Mouse (Mus musculus) embryonic facial prominence, embryonic 14.5 days (tissue): ENCODE results near the gene AC129217.1. TPM values are rescaled to one million over a fixed set of nuclear protein-coding genes. Genes with fewer than 3 reads are reported as not detected.
"Not testable (repeated sequence)": the region's sequence is repeated elsewhere in the genome, so short reads cannot be mapped to it uniquely, and the experiment has no call there.

Experiments used
- ATAC-seq: fragments of 200-750 bp; cut with Nextera tagmentation; 2 replicates; pipeline ENCODE4 v1.8.0; 2017; ENCODE audit warnings: low read depth, moderate number of reproducible peaks, moderate TSS enrichment
- DNase-seq: peaks from one replicate; pipeline ENCODE4 v3.0.0-alpha.2; 2015; ENCODE audit warnings: low spot score
- H3K27ac ChIP-seq: fragments of 300-500 bp; sonication (generic); replicated peaks from 2 replicates; pipeline ENCODE4 v1.5.1; 2014; ENCODE audit warnings: low read depth, mild to moderate bottlenecking, low read length, moderate library complexity
- H3K27me3 ChIP-seq: fragments of 300-500 bp; sonication (generic); replicated peaks from 2 replicates; pipeline ENCODE4 v1.6.1; 2014; ENCODE audit warnings: low read length; ENCODE audit not compliant: control insufficient read depth, insufficient read depth
- H3K36me3 ChIP-seq: fragments of 300-500 bp; sonication (generic); 2 replicates; pipeline ENCODE4 v1.6.1; 2014; ENCODE audit warnings: low read length, mixed read lengths; ENCODE audit not compliant: control insufficient read depth, insufficient read depth
- H3K4me1 ChIP-seq: fragments of 300-500 bp; sonication (generic); 2 replicates; pipeline ENCODE4 v1.6.1; 2014; ENCODE audit warnings: antibody characterized with exemption, low read length; ENCODE audit not compliant: control insufficient read depth, insufficient read depth
- H3K4me2 ChIP-seq: fragments of 300-500 bp; sonication (generic); 2 replicates; pipeline ENCODE4 v1.6.1; 2014; ENCODE audit warnings: low read depth, mild to moderate bottlenecking, low read length, moderate library complexity, mixed read lengths
- H3K4me3 ChIP-seq: fragments of 300-500 bp; sonication (generic); 2 replicates; pipeline ENCODE4 v1.5.1; 2014; ENCODE audit warnings: low read depth, mild to moderate bottlenecking, low read length
- H3K9ac ChIP-seq: fragments of 300-500 bp; sonication (generic); 2 replicates; pipeline ENCODE4 v1.6.1; 2014; ENCODE audit warnings: low read depth, mild to moderate bottlenecking, low read length, moderate library complexity, mixed read lengths
- H3K9me3 ChIP-seq: fragments of 300-500 bp; sonication (generic); 2 replicates; pipeline ENCODE4 v1.6.1; 2016; ENCODE audit warnings: low read length; ENCODE audit not compliant: control insufficient read depth
- WGBS: fragments of 180-500 bp; shearing (Covaris S2); extraction: QIAGEN DNeasy Blood & Tissue Kit; methylation state at CpG from one replicate; pipeline ENCODE4 v1.1.7; 2014; 5-methylcytosine and 5-hydroxymethylcytosine counted together
- polyA plus RNA-seq: library from polyadenylated mRNA; unstranded; fragments of >200 nt; fragmentation: Nextera tagmentation; extraction: Ambion mirVana; gene quantifications from 2 replicates; pipeline ENCODE4 v1.2.1, GENCODE M21; 2014

The AC129217.1 gene
- polyA plus RNA-seq, 1 experiment from 2014 or later: not detected

DNA sequence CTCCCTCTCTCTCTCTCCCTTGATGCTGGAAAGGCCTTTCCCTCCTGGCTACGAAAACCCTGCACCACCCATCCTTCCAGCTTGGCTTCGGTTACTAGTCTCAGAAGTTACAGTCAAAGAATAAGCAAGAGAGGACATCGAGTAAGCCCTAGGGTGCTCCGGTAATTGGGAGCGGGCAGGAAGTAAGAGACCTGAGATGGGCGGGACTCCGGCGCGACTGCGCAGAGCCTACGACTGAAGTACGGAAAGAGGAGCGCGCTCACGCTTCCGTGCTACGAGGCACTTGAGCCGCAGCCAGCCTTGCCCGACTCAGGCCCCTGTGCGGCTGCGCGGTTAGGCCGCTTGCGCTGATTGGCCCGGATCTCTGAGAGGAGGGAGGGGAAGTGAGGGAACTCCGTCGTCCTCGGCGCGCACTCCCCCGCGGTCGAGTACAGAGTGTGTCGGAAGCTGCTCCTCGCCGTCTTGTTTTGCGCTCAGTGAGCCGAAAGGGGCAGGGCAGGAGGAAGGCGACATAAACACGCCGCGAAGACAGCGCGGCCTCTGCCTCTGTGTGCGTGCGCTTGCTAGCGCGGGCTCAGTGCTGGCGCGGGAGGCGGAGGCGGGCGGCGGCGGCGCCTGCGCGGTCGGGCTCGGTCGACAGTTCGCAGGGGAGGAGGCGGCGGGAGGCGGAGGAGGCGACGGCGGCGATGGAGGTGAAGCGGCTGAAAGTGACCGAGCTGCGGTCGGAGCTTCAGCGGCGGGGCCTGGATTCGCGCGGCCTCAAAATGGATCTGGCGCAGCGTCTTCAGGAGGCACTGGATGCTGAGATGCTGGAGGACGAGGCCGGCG lies 9.8 kb upstream of the AC129217.1 start, which contains the start of gene Hnrnpul2:
Gene Hnrnpul2 (plus strand): TSS at position 415 of the 828 bp plus-strand sequence.
- H3K27me3 ChIP-seq: no peaks in the 10 kb centered on the region
- H3K4me1 ChIP-seq: peaks cover 26% of the 10 kb centered on the region
- peaks cover 44% of the 10 kb centered on the region for H3K36me3 ChIP-seq
- H3K4me3 ChIP-seq: peak within 1 kb of the TSS; percentile 97
- DNase-seq: peak; percentile 100
- H3K27ac ChIP-seq: peak within 1 kb of the TSS; percentile 99
- H3K9ac ChIP-seq: peak within 1 kb of the TSS; percentile 96
- H3K4me2 ChIP-seq: peak within 1 kb of the TSS; percentile 92
- H3K9me3 ChIP-seq: no peaks in the 10 kb centered on the region
- peak; percentile 96 for ATAC-seq
- under 1% methylated on average over 63 of the region's 83 CpGs for WGBS

DNA sequence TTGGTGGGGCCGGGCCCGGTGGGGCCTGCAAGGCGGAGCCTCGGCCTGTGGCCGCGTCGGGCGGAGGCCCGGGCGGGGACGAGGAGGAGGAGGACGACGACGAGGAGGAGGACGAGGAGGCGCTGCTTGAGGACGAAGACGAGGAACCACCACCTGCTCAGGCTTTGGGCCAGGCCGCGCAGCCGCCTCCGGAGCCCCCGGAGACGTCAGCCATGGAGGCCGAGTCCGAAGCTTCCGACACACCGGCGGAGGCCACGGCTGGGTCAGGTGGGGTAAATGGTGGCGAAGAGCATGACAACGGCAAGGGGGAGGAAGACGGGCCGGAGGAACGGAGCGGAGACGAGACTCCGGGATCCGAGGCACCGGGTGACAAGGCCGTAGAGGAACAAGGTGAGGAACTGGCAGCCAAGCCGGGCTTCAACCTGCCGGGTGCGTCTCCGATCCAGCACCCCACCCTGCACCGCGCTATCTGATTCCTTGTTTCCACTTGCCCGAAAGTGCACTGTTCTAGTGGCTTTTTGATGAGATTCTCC lies 9.1 kb upstream of the AC129217.1 start:
- H3K4me2 ChIP-seq: peak overlapping the region; percentile 92
- H3K36me3 ChIP-seq: peaks cover 44% of the 10 kb centered on the region
- H3K9ac ChIP-seq: peak overlapping the region; percentile 96
- no peak for DNase-seq
- peak overlapping the region; percentile 99 for H3K27ac ChIP-seq
- WGBS: under 1% methylated on average over 38 of the region's 48 CpGs
- no peaks in the 10 kb centered on the region for H3K27me3 ChIP-seq
- peak; percentile 1; the same call in 1 of the 2 replicates for ATAC-seq
- no peaks in the 10 kb centered on the region for H3K9me3 ChIP-seq
- peaks cover 26% of the 10 kb centered on the region for H3K4me1 ChIP-seq
- peak overlapping the region; percentile 97 for H3K4me3 ChIP-seq

DNA sequence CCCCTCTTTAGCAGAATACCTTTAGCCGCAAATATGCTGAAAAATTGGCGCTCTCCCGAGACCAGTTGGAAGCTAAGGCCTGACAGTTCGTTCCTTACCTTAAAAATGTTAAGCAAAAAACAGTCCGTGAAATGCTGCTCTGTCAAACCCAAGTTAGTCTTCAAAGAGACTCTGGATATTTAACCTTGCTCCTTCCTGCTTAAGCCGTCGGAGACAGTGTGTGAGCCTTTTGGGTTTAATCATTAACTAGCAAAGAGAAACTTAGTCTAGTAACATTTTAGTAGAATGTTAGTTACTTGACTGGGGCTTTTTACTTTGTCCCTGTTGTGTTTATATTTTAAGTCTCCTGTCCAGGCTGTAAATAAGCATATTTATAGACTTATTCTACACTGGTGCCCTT lies 8.4 kb upstream of the AC129217.1 start:
- WGBS: under 1% methylated on average over 7 of the region's 7 CpGs
- no peak for DNase-seq
- H3K4me1 ChIP-seq: peaks cover 26% of the 10 kb centered on the region

DNA sequence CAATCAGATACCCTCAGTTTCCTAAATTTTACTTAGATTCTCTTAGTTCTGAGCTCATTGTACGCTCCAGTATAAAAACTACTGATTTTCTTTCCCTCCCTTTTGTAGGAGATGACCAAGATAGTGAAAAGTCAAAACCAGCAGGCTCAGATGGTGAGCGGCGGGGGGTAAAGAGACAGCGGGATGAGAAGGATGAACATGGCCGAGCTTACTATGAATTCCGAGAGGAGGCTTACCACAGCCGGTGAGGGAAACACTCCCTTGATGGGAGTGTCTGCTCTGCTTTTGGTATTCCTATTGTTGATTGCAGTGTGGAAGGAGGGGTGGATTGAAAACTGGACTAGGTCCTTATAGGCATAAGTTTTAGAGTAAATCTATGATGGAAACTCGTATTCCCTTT lies 6.9 kb upstream of the AC129217.1 start:
- no peak for ATAC-seq
- peaks cover 51% of the 10 kb centered on the region for H3K36me3 ChIP-seq
- H3K4me2 ChIP-seq: peak overlapping the region; percentile 92

More for the DNA sequence above, 8.4 kb upstream of the AC129217.1 start:
- Histone ChIP-seq H3K27ac (peak overlapping the region; percentile 99; the same call in 1 of the 2 replicates), H3K9ac (peak overlapping the region; percentile 96), H3K4me3 (peak overlapping the region; percentile 97), H3K4me2 (peak overlapping the region; percentile 92), H3K9me3 (no peaks in the 10 kb centered on the region), H3K36me3 (peaks cover 44% of the 10 kb centered on the region), H3K27me3 (no peaks in the 10 kb centered on the region)
- ATAC-seq: no peak

DNA sequence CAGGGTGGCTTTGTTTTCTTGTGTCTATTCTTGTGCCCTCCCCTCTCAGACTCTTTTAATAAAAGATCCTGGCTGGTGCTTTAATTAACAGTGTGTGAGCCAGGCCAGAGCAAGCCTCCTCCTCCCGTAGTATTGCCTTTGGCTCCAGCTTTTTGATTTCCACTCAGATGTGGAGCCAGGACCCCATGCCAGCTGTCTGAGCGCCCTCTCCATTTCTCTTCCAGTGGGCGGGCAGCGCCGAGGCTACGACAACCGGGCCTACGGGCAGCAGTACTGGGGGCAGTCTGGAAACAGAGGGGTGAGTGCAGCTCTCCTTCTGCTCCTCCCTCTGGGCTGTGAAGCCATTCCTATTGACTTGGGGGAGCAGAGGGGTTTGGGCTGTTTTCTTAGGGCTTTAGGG lies 1.1 kb downstream of the AC129217.1 start:
- Histone ChIP-seq H3K4me3 (no peak overlapping the region), H3K4me2 (no peak overlapping the region), H3K27ac (no peak overlapping the region), H3K4me1 (no peaks in the 10 kb centered on the region), H3K9me3 (no peaks in the 10 kb centered on the region), H3K36me3 (peaks cover 97% of the 10 kb centered on the region), H3K27me3 (no peaks in the 10 kb centered on the region), H3K9ac (no peak overlapping the region)
- no peak for DNase-seq
- no peak for ATAC-seq
- WGBS: 95% methylated on average over 8 of the region's 8 CpGs

More for the DNA sequence above, 6.9 kb upstream of the AC129217.1 start:
- Histone ChIP-seq H3K9me3 (no peaks in the 10 kb centered on the region), H3K27me3 (no peaks in the 10 kb centered on the region), H3K4me1 (peaks cover 16% of the 10 kb centered on the region), H3K9ac (0 out of 2 replicates have a peak overlapping the region, but pooled peaks have one; percentile 96), H3K4me3 (peak overlapping the region; percentile 97), H3K27ac (no peak overlapping the region)
- no peak for DNase-seq
- WGBS: 76% methylated on average over 8 of the region's 8 CpGs

DNA sequence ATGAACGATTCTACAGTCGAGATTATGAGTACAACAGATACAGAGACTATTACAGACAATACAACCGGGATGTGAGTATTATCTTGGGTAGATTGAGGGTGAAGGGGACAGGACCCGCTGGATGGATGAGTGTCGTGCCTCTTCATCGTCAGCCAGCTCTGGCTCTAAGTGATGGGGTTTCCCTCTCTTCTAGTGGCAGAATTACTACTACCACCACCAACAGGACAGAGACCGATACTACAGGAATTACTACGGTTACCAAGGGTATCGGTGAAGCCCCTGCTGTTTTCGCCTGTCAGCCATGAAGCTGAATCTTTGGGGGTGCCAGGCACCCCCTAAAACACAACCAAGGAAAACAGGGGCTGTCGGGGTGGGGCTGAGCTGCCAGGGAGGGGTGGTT lies 1.7 kb downstream of the AC129217.1 start:
- whole genome bisulfite sequencing: 86% methylated on average over 11 of the region's 11 CpGs
- peaks cover 96% of the 10 kb centered on the region for H3K36me3 ChIP-seq
- DNase-seq: no peak
- no peaks in the 10 kb centered on the region for H3K4me1 ChIP-seq
- ATAC-seq: no peak
- H3K27me3 ChIP-seq: no peaks in the 10 kb centered on the region
- H3K27ac ChIP-seq: no peak overlapping the region
- H3K9me3 ChIP-seq: no peaks in the 10 kb centered on the region
- no peak overlapping the region for H3K4me3 ChIP-seq
- no peak overlapping the region for H3K9ac ChIP-seq
- no peak overlapping the region for H3K4me2 ChIP-seq

DNA sequence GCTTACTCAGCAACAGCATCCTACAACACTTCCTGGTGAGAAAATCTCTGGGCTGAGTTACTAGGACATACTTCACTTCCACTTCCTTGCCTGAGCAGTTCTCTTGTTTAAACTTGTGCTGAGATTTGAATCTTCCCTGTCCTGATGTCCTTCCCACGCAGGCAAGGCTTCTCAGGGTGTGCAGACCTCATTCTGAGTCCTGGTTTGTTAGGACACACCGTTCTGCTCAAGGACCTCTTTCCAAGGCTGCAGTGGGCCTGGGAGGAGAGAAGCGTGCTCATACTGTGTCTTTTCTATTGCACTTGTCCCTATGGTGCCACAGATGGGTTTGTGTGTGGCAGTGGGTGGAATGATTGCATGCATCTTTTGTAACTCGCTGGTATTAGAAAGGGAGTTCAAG lies 3.4 kb downstream of the AC129217.1 start:
- DNase-seq (no peak), ATAC-seq (no peak)
- no peak overlapping the region for H3K4me2 ChIP-seq
- no peak overlapping the region for H3K9ac ChIP-seq
- H3K4me1 ChIP-seq: no peaks in the 10 kb centered on the region; the same call in 1 of the 2 replicates
- H3K27ac ChIP-seq: no peak overlapping the region
- no peaks in the 10 kb centered on the region for H3K9me3 ChIP-seq
- 94% methylated on average over 4 of the region's 4 CpGs for WGBS
- H3K27me3 ChIP-seq: no peaks in the 10 kb centered on the region
- peaks cover 80% of the 10 kb centered on the region for H3K36me3 ChIP-seq
- no peak overlapping the region for H3K4me3 ChIP-seq

DNA sequence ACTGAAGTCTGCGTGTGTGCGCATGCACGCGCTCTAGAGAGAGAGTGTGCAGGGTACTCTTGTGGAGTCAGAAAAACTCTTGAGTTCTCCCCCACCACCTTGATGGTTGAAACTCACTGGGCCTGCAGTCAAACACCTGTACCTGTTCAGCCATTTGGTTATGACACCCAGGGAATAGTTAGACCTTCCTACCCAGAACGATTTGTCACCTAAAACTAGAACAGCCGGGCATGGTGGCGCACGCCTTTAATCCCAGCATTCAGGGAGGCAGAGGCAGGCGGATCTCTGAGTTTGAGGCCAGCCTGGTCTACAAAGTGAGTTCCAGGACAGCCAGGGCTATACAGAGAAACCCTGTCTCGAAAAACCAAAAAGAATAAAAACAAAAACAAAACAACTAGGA lies 6.8 kb downstream of the AC129217.1 start:
- H3K27ac ChIP-seq, DNase-seq, H3K4me3 ChIP-seq, H3K9ac ChIP-seq, ATAC-seq, H3K27me3 ChIP-seq, H3K9me3 ChIP-seq, H3K4me2 ChIP-seq: not testable (repeated sequence)
- 96% methylated on average over 10 of the region's 10 CpGs for WGBS
- peaks cover 46% of the 10 kb centered on the region for H3K36me3 ChIP-seq
- H3K4me1 ChIP-seq: peaks cover 23% of the 10 kb centered on the region
